Mouse (Mus musculus): ENCODE data around the gene Akr1b3. TPM values are rescaled to one million over a fixed set of nuclear protein-coding genes. Genes with fewer than 3 reads are reported as not detected.
"Not testable (repeated sequence)": the region's sequence is repeated elsewhere in the genome, so short reads cannot be mapped to it uniquely, and the experiment has no call there.

Gene Akr1b3
- polyA plus RNA-seq (2012; ENCODE audit: insufficient read depth, insufficient read length, missing spikeins): 202 and 226 TPM in 2 replicates

DNA sequence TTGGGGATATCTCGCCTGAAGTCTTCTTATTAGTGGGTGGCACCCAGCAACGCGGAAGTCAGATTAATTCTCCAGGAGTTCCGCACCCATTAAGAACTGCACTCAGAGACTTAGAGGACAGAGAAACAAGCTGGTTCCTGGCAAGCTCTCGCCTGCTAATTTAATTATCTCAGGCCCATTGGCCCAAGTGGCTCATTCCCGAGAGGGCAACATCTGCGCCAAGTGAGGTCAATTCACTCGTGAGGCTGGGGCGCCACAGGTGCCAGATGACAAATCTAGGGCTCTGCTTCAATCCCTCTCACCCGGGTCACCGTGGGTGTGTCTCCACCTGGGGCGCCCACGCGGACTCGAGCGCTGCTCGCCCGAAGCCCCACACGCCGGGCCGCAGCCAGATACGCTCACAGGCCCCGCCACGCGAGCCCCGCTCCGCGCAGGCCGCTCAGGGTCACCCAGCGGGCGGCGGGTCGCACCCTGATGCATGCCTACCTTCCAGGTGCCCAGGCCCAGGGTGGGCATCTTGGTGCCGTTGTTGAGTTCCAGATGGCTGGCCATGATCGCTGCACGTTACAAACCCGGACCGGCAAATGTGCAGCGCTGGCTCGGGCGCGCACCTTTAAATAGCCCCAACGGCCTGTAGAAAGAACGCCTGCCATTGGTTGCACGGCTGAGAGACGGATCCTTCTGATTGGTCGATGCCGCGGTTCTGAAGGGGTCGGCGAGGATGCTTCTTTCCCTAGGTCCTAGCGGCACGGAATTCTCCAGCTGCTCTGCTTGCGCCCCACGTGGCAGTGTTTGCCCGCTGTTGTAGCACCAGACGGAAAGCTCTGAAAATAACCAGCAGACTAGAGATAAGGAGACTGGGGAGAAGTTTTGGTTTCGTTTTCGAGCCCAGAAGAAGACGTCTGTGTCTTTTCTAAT is at the start of gene Akr1b3:
Gene Akr1b3 (minus strand): TSS at position 625 of the 918 bp plus-strand sequence.
- Histone ChIP-seq H3K4me3 (ENCODE audit: insufficient read depth, low read length) (peak within 1 kb of the TSS; percentile 95), H3K4me1 (ENCODE audit: control insufficient read depth, insufficient read depth, low read length) (peaks cover 19% of the 10 kb centered on the region), H3K27ac (ENCODE audit: insufficient read depth, low read depth, low read length) (peak within 1 kb of the TSS; percentile 63)
- TF ChIP-seq CTCF (IDR thresholded peaks at IDR 0.05; ENCODE audit: low read depth, low read length): no peak
- TF ChIP-seq POLR2A (IDR thresholded peaks at IDR 0.05; ENCODE audit: borderline replicate concordance, low read depth, low read length): 0 out of 2 replicates have a peak, but pooled peaks have one; percentile 26

GRCm38 (mm10) chr6:34364217-34365136 is 47.2 kb upstream of the Akr1b3 start:
- Histone ChIP-seq H3K4me1 (ENCODE audit: control insufficient read depth, insufficient read depth, low read length) (peaks cover 15% of the 10 kb centered on the region), H3K27ac (ENCODE audit: insufficient read depth, low read depth, low read length) (no peak overlapping the region), H3K4me3 (ENCODE audit: insufficient read depth, low read length) (no peak overlapping the region)
- TF ChIP-seq POLR2A (IDR thresholded peaks at IDR 0.05; ENCODE audit: borderline replicate concordance, low read depth, low read length) (no peak), CTCF (IDR thresholded peaks at IDR 0.05; ENCODE audit: low read depth, low read length) (0 out of 2 replicates have a peak, but pooled peaks have one; percentile 30)

DNA sequence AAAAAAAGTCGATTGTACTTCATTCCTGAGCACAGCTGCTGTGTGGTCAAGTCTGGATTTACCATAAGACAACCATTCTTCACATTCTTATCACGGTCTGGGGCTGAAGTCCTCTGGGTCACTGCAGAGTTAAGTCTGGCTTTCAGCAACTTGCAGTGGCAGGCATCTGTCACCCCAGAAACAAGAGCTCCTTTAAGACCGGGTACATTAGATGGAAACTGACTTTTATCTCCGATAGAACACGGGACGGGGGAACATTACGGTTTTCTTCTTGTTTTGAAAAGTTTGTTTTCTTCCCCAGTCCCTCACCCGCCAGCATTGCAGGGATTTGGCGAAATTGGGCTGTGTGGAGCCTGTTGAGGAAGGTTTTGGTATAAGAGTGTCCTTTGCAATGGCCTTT is 38.6 kb upstream of the Akr1b3 start:
- H3K4me1 ChIP-seq (ENCODE audit: control insufficient read depth, insufficient read depth, low read length): peaks cover 33% of the 10 kb centered on the region
- no peak overlapping the region for H3K4me3 ChIP-seq (ENCODE audit: insufficient read depth, low read length)
- TF ChIP-seq CTCF (IDR thresholded peaks at IDR 0.05; ENCODE audit: low read depth, low read length) (no peak), POLR2A (IDR thresholded peaks at IDR 0.05; ENCODE audit: borderline replicate concordance, low read depth, low read length) (no peak)
- H3K27ac ChIP-seq (ENCODE audit: insufficient read depth, low read depth, low read length): no peak overlapping the region

- peaks cover 36% of the 10 kb centered on the region for H3K4me1 ChIP-seq (ENCODE audit: control insufficient read depth, insufficient read depth, low read length)
These were observed 38.1 kb upstream of the Akr1b3 start for GRCm38 (mm10) chr6:34355349-34355747.

GRCm38 (mm10) chr6:34354354-34355348 is 37.4 kb upstream of the Akr1b3 start:
- H3K27ac ChIP-seq (ENCODE audit: insufficient read depth, low read depth, low read length): 0 out of 2 replicates have a peak overlapping the region, but pooled peaks have one; percentile 2
- H3K4me3 ChIP-seq (ENCODE audit: insufficient read depth, low read length): peak overlapping the region; percentile 48
- TF ChIP-seq POLR2A (IDR thresholded peaks at IDR 0.05; ENCODE audit: borderline replicate concordance, low read depth, low read length) (no peak), CTCF (IDR thresholded peaks at IDR 0.05; ENCODE audit: low read depth, low read length) (no peak)

More at GRCm38 (mm10) chr6:34355349-34355747, 38.1 kb upstream of the Akr1b3 start:
- TF ChIP-seq POLR2A (IDR thresholded peaks at IDR 0.05; ENCODE audit: borderline replicate concordance, low read depth, low read length) (no peak), CTCF (IDR thresholded peaks at IDR 0.05; ENCODE audit: low read depth, low read length) (no peak)
- no peak overlapping the region for H3K4me3 ChIP-seq (ENCODE audit: insufficient read depth, low read length)
- no peak overlapping the region for H3K27ac ChIP-seq (ENCODE audit: insufficient read depth, low read depth, low read length)

GRCm38 (mm10) chr6:34353658-34354353 is 36.5 kb upstream of the Akr1b3 start, which contains the start of gene Akr1b8:
Gene Akr1b8 (plus strand): TSS chr6:34354119.
- Histone ChIP-seq H3K27ac (ENCODE audit: insufficient read depth, low read depth, low read length) (peak within 1 kb of the TSS; percentile 75), H3K4me3 (ENCODE audit: insufficient read depth, low read length) (peak within 1 kb of the TSS; percentile 48), H3K4me1 (ENCODE audit: control insufficient read depth, insufficient read depth, low read length) (peaks cover 34% of the 10 kb centered on the region)
- TF ChIP-seq CTCF (IDR thresholded peaks at IDR 0.05; ENCODE audit: low read depth, low read length): no peak
- no peak for TF ChIP-seq POLR2A (IDR thresholded peaks at IDR 0.05; ENCODE audit: borderline replicate concordance, low read depth, low read length)

More at GRCm38 (mm10) chr6:34354354-34355348, 37.4 kb upstream of the Akr1b3 start:
- peaks cover 36% of the 10 kb centered on the region for H3K4me1 ChIP-seq (ENCODE audit: control insufficient read depth, insufficient read depth, low read length)

DNA sequence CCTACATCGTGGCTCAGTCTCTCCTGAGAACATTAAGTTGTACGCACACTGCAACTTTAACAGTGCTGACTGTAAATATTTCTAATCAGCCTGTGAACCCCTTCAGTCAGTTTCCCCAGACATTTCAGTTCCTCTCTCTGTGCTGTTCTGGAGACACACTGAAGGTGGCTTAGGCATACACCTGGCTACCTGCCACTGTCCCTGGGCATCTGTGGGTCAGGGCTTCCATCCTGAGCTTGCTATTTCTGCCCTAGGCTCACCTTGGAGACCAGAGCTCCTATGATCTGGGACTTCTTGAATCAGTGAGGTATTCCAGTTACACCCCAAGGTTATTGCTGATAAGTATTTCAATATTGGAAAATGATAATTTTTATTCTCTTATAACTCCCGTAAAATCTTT is 35.1 kb upstream of the Akr1b3 start:
- no peak for TF ChIP-seq POLR2A (IDR thresholded peaks at IDR 0.05; ENCODE audit: borderline replicate concordance, low read depth, low read length)
- TF ChIP-seq CTCF (IDR thresholded peaks at IDR 0.05; ENCODE audit: low read depth, low read length): no peak
- peaks cover 33% of the 10 kb centered on the region for H3K4me1 ChIP-seq (ENCODE audit: control insufficient read depth, insufficient read depth, low read length)
- no peak overlapping the region for H3K4me3 ChIP-seq (ENCODE audit: insufficient read depth, low read length)

GRCm38 (mm10) chr6:34351481-34351880 is 34.2 kb upstream of the Akr1b3 start:
- H3K4me1 ChIP-seq (ENCODE audit: control insufficient read depth, insufficient read depth, low read length): peaks cover 33% of the 10 kb centered on the region
- H3K27ac ChIP-seq (ENCODE audit: insufficient read depth, low read depth, low read length); H3K4me3 ChIP-seq (ENCODE audit: insufficient read depth, low read length): not testable (repeated sequence)

More for the DNA sequence above, 35.1 kb upstream of the Akr1b3 start:
- no peak overlapping the region for H3K27ac ChIP-seq (ENCODE audit: insufficient read depth, low read depth, low read length)
